Mouse (Mus musculus): ENCODE data around the gene Tmprss9. TPM values are rescaled to one million over a fixed set of nuclear protein-coding genes. Genes with fewer than 3 reads are reported as not detected.

Tmprss9 gene
- polyA plus RNA-seq, 1 experiment from 2014 or later, result 0.12 TPM

- WGBS (ENCODE audit: insufficient replicate concordance), result 9% methylated on average over 26 of the region's 26 CpGs
- peaks cover 65% of the 10 kb centered on the region for H3K4me1 ChIP-seq (ENCODE audit: insufficient read depth)
- TF ChIP-seq EP300 (IDR thresholded peaks at IDR 0.05; ENCODE audit: low read depth) (no peak), CTCF (IDR thresholded peaks at IDR 0.05; ENCODE audit: low read depth) (no peak)
Observed at GRCm38 (mm10) chr10:80931695-80932094, 60.0 kb downstream of the Tmprss9 start.

GRCm38 (mm10) chr10:80932206-80932605 is 60.6 kb downstream of the Tmprss9 start:
- H3K9ac ChIP-seq (replicated peaks), result peak overlapping the region; percentile 85

More at GRCm38 (mm10) chr10:80931695-80932094, 60.0 kb downstream of the Tmprss9 start:
- ATAC-seq, result no peak
- Histone ChIP-seq H3K27me3 (ENCODE audit: insufficient read depth, low read length) (peaks cover 48% of the 10 kb centered on the region), H3K4me2 (ENCODE audit: low read depth, low read length) (peak overlapping the region; percentile 92), H3K27ac (ENCODE audit: low read depth) (no peak overlapping the region), H3K9me3 (ENCODE audit: low read length) (no peaks in the 10 kb centered on the region), H3K9ac (replicated peaks) (peak overlapping the region; percentile 85), H3K4me3 (ENCODE audit: low read depth, low read length) (peak overlapping the region; percentile 75), H3K36me3 (replicated peaks; ENCODE audit: insufficient read depth, low read length) (no peaks in the 10 kb centered on the region)
- no peak for DNase-seq

GRCm38 (mm10) chr10:80932700-80933420 is 61.2 kb downstream of the Tmprss9 start:
- DNase-seq (no peak), ATAC-seq (no peak)
- Histone ChIP-seq H3K27ac (ENCODE audit: low read depth) (peak overlapping the region; percentile 66), H3K4me2 (ENCODE audit: low read depth, low read length) (peak overlapping the region; percentile 92), H3K4me3 (ENCODE audit: low read depth, low read length) (peak overlapping the region; percentile 75), H3K9ac (replicated peaks) (peak overlapping the region; percentile 85), H3K9me3 (ENCODE audit: low read length) (no peaks in the 10 kb centered on the region), H3K27me3 (ENCODE audit: insufficient read depth, low read length) (peaks cover 49% of the 10 kb centered on the region), H3K36me3 (replicated peaks; ENCODE audit: insufficient read depth, low read length) (no peaks in the 10 kb centered on the region), H3K4me1 (ENCODE audit: insufficient read depth) (peaks cover 73% of the 10 kb centered on the region)
- TF ChIP-seq CTCF (IDR thresholded peaks at IDR 0.05; ENCODE audit: low read depth) (no peak), EP300 (IDR thresholded peaks at IDR 0.05; ENCODE audit: low read depth) (no peak)
- 3% methylated on average over 17 of the region's 17 CpGs for WGBS (ENCODE audit: insufficient replicate concordance)

More at GRCm38 (mm10) chr10:80932206-80932605, 60.6 kb downstream of the Tmprss9 start:
- H3K27ac ChIP-seq (ENCODE audit: low read depth), result peak overlapping the region; percentile 66; the same call in 1 of the 2 replicates
- peaks cover 49% of the 10 kb centered on the region for H3K27me3 ChIP-seq (ENCODE audit: insufficient read depth, low read length)
- H3K4me2 ChIP-seq (ENCODE audit: low read depth, low read length), result peak overlapping the region; percentile 92
- H3K4me1 ChIP-seq (ENCODE audit: insufficient read depth), result peaks cover 70% of the 10 kb centered on the region
- no peaks in the 10 kb centered on the region for H3K9me3 ChIP-seq (ENCODE audit: low read length)
- ATAC-seq (no peak), DNase-seq (peak; percentile 55)
- H3K36me3 ChIP-seq (replicated peaks; ENCODE audit: insufficient read depth, low read length), result no peaks in the 10 kb centered on the region
- TF ChIP-seq CTCF (IDR thresholded peaks at IDR 0.05; ENCODE audit: low read depth), result no peak
- no peak for TF ChIP-seq EP300 (IDR thresholded peaks at IDR 0.05; ENCODE audit: low read depth)
- H3K4me3 ChIP-seq (ENCODE audit: low read depth, low read length), result peak overlapping the region; percentile 75
- 3% methylated on average over 20 of the region's 20 CpGs for WGBS (ENCODE audit: insufficient replicate concordance)

GRCm38 (mm10) chr10:80933421-80933979 is 61.9 kb downstream of the Tmprss9 start:
- TF ChIP-seq EP300 (IDR thresholded peaks at IDR 0.05; ENCODE audit: low read depth) (peak; percentile 53; the same call in 1 of the 2 replicates), CTCF (IDR thresholded peaks at IDR 0.05; ENCODE audit: low read depth) (no peak)
- ATAC-seq (0 out of 2 replicates have a peak, but pooled peaks have one; percentile 4), DNase-seq (peak; percentile 57)
- H3K9ac ChIP-seq (replicated peaks), result 0 out of 2 replicates have a peak overlapping the region, but pooled peaks have one; percentile 85
- H3K9me3 ChIP-seq (ENCODE audit: low read length), result no peaks in the 10 kb centered on the region
- H3K27ac ChIP-seq (ENCODE audit: low read depth), result peak overlapping the region; percentile 44
- peaks cover 49% of the 10 kb centered on the region for H3K27me3 ChIP-seq (ENCODE audit: insufficient read depth, low read length)
- no peaks in the 10 kb centered on the region for H3K36me3 ChIP-seq (replicated peaks; ENCODE audit: insufficient read depth, low read length)
- WGBS (ENCODE audit: insufficient replicate concordance), result under 1% methylated on average over 21 of the region's 21 CpGs
- H3K4me1 ChIP-seq (ENCODE audit: insufficient read depth), result peaks cover 78% of the 10 kb centered on the region
- H3K4me3 ChIP-seq (ENCODE audit: low read depth, low read length), result peak overlapping the region; percentile 75
- H3K4me2 ChIP-seq (ENCODE audit: low read depth, low read length), result peak overlapping the region; percentile 92

- TF ChIP-seq EP300 (IDR thresholded peaks at IDR 0.05; ENCODE audit: low read depth) (peak; percentile 90), CTCF (IDR thresholded peaks at IDR 0.05; ENCODE audit: low read depth) (no peak)
- Histone ChIP-seq H3K27me3 (ENCODE audit: insufficient read depth, low read length) (peaks cover 49% of the 10 kb centered on the region), H3K27ac (ENCODE audit: low read depth) (no peak overlapping the region), H3K9me3 (ENCODE audit: low read length) (no peaks in the 10 kb centered on the region), H3K36me3 (replicated peaks; ENCODE audit: insufficient read depth, low read length) (no peaks in the 10 kb centered on the region), H3K4me1 (ENCODE audit: insufficient read depth) (peaks cover 75% of the 10 kb centered on the region), H3K4me2 (ENCODE audit: low read depth, low read length) (no peak overlapping the region), H3K4me3 (ENCODE audit: low read depth, low read length) (no peak overlapping the region), H3K9ac (replicated peaks) (no peak overlapping the region)
- 52% methylated on average over 14 of the region's 14 CpGs for WGBS (ENCODE audit: insufficient replicate concordance)
- ATAC-seq (no peak), DNase-seq (no peak)
Observed at GRCm38 (mm10) chr10:80934136-80934985, 62.7 kb downstream of the Tmprss9 start.
